ENCODE assay signal across 26 mouse cellular contexts in genomic region chr19:55216876-55217275, GRCm38 (mm10). TPM values are rescaled to one million over a fixed set of nuclear protein-coding genes. Genes with fewer than 3 reads are reported as not detected.
DNase-seq lines count a peak whose midpoint lies in the region; TF ChIP-seq lines count a peak whose summit lies in the region.
"Had no signal": no experiment of that assay in that cellular context is flagged by ENCODE, and none has a peak within 500 bp of the region (broad histone marks: within the 10 kb centered on the region; RNA-seq: fewer than 3 reads in every experiment).

No protein-coding gene starts in this region.

- no peak for TF ChIP-seq POLR2A in lung, adult 2 months (IDR thresholded peaks at IDR 0.05; ENCODE audit: borderline replicate concordance, extremely low read depth, low read depth, low read length)
- TF ChIP-seq POLR2A in myocyte (IDR thresholded peaks at IDR 0.05; ENCODE audit: insufficient read length, low read depth): no peak

- H3K27me3 ChIP-seq in myocyte (ENCODE audit: control insufficient read depth, insufficient read depth, insufficient read length): no peaks in the 10 kb centered on the region
- H3K27me3 ChIP-seq: CH12.LX; forebrain, embryonic 12.5 days; heart, embryonic 12.5 days had no signal

- no peak overlapping the region for H3K4me3 ChIP-seq in left cerebral cortex, adult 2 months
- no peak overlapping the region for H3K4me3 ChIP-seq in lung, adult 2 months (replicated peaks; ENCODE audit: extremely low read depth, low read depth, low read length)
- H3K4me3 ChIP-seq in myocyte: no peak overlapping the region
- H3K4me3 ChIP-seq: forebrain, embryonic 12.5 days; heart, embryonic 12.5 days; hindbrain, embryonic 12.5 days; midbrain, embryonic 10.5 days had no signal

- no peak for TF ChIP-seq CTCF in left cerebral cortex, adult 2 months (IDR thresholded peaks at IDR 0.05)
- TF ChIP-seq CTCF in lung, adult 2 months (IDR thresholded peaks at IDR 0.05; ENCODE audit: insufficient read depth, low read length): no peak

- H3K27ac ChIP-seq in left cerebral cortex, adult 2 months: peak overlapping the region; percentile 84
- H3K27ac ChIP-seq: forebrain, embryonic 12.5 days; hindbrain, embryonic 12.5 days; macrophage; midbrain, embryonic 10.5 days had no signal

- H3K4me1 ChIP-seq in lung, adult 2 months (ENCODE audit: control insufficient read depth, insufficient read depth, low read length): peaks cover 9% of the 10 kb centered on the region

- no peaks in the 10 kb centered on the region for H3K36me3 ChIP-seq in myocyte (ENCODE audit: control insufficient read depth, insufficient read depth)
- H3K36me3 ChIP-seq: forebrain, embryonic 12.5 days; heart, embryonic 12.5 days; hindbrain, embryonic 12.5 days; midbrain, embryonic 10.5 days had no signal

- no peaks in the 10 kb centered on the region for H3K79me2 ChIP-seq in myocyte (ENCODE audit: control insufficient read depth, insufficient read depth)

- no peak for DNase-seq in left cerebral cortex, adult 2 months (ENCODE audit: extremely low spot score in 1 of 2, low spot score in 2 of 2)
- no peak for DNase-seq in left cerebral cortex, adult 9 months (ENCODE audit: low spot score in 2 of 2)
- peak; percentile 74 for DNase-seq in lung, postnatal 36 days
- DNase-seq in lung, adult 2 months: no peak
- DNase-seq in NIH3T3 (ENCODE audit: low read depth): peak; percentile 85
- no peak for DNase-seq in right cerebral cortex, postnatal 25 days
- no peak for DNase-seq in frontal cortex, adult 2 months (ENCODE audit: extremely low spot score in 1 of 2, low spot score in 1 of 2)
- DNase-seq: cerebellum, adult 2 months; cerebellum, postnatal 36 days; heart, postnatal 14 days; thymus, postnatal 25 days had no signal

- H3K4me2 ChIP-seq in myocyte (ENCODE audit: low read depth): no peak overlapping the region
- H3K4me2 ChIP-seq: forebrain, embryonic 12.5 days; heart, embryonic 12.5 days; hindbrain, embryonic 12.5 days had no signal

- 65% methylated on average over 4 of the region's 4 CpGs for WGBS in lung, adult 2 months

- no peak overlapping the region for H3ac ChIP-seq in myocyte (ENCODE audit: control insufficient read depth, insufficient read length)

- intact Hi-C loops in left cerebral cortex, adult 2 months (cut with DNase I): loop anchor here (10.0 kb wide), 1 partner anchor 1582 kb away; no protein-coding TSS in a partner anchor

TF ChIP-seq in myocyte, 11 proteins besides CTCF, POLR2A, EP300 and RAD21:
- peak; percentile 91 for TF ChIP-seq CEBPB (IDR thresholded peaks at IDR 0.05; ENCODE audit: insufficient read depth, poor library complexity, severe bottlenecking)
- TF ChIP-seq MYOD1 (IDR thresholded peaks at IDR 0.05; ENCODE audit: control insufficient read depth in 1 of 3, insufficient read length in 2 of 3, low read depth in 2 of 3): no peak
TF ChIP-seq in myocyte: peak in this region for 1.

RNA-seq across cellular contexts. Expression of gene Gucy2g, which starts 24.2 kb away (rescaled TPM):
- 1 to 10 TPM; 3.3 to 3.5 TPM for total RNA-seq in left cerebral cortex, adult 2 months (2021)
- polyA plus RNA-seq in lung, adult 2 months (2012; rRNA removed): 0.32 TPM in 2 replicates
- polyA plus RNA-seq in myocyte (2012; fragmentation: generic; extraction: Trizol): 0.05 TPM
- 3.8 and 4.6 TPM in 2 replicates for polyA plus RNA-seq in frontal cortex, adult 2 months (2012; rRNA removed)
- total RNA-seq: adrenal gland, adult 18-20 months; CH12.LX; liver, adult 2 months; midbrain, postnatal 0 days had no signal
- polyA plus RNA-seq: forebrain, embryonic 12.5 days; hindbrain, embryonic 12.5 days; macrophage; midbrain, embryonic 10.5 days; midbrain, postnatal 0 days had no signal

RNA-seq across cellular contexts. Expression of gene Acsl5, which starts 34.9 kb away (rescaled TPM):
- total RNA-seq in left cerebral cortex, adult 2 months (2021): 10 to 100 TPM; 52.0 to 57.0 TPM
- 34.4 and 53.2 TPM in 2 replicates for polyA plus RNA-seq in lung, adult 2 months (2012; rRNA removed)
- polyA plus RNA-seq in myocyte (2012; fragmentation: generic; extraction: Trizol): 16.0 TPM
- 24.2 and 25.8 TPM in 2 replicates for polyA plus RNA-seq in frontal cortex, adult 2 months (2012; rRNA removed)

RNA-seq across cellular contexts. Expression of gene Tectb, which starts 36.3 kb away (rescaled TPM):
- total RNA-seq in left cerebral cortex, adult 2 months (2021): not detected
- polyA plus RNA-seq in lung, adult 2 months (2012; rRNA removed): 0.09 and 0.32 TPM in 2 replicates
- polyA plus RNA-seq in myocyte (2012; fragmentation: generic; extraction: Trizol): not detected
- 0.11 and 0.18 TPM in 2 replicates for polyA plus RNA-seq in frontal cortex, adult 2 months (2012; rRNA removed)
- total RNA-seq: CH12.LX; layer of hippocampus, postnatal 36 days; left cerebral cortex, postnatal 36 days; MEL; midbrain, postnatal 0 days had no signal
- polyA plus RNA-seq: heart, embryonic 12.5 days; inflammation-experienced regulatory T-cells, adult 6 months; kidney, embryonic 16.5 days; macrophage; midbrain, embryonic 10.5 days had no signal

Comparison
In these comparisons a context has a peak if more than half of its experiments do, and no peak if none do; other contexts are left out.
1. DNase-seq: peak in lung, postnatal 36 days (single experiment) and NIH3T3 (single experiment); none in left cerebral cortex, adult 2 months (0 of 2), left cerebral cortex, adult 9 months (0 of 2), lung, adult 2 months (single experiment), right cerebral cortex, postnatal 25 days (single experiment) and frontal cortex, adult 2 months (0 of 2).